Mouse (Mus musculus) limb, embryonic 14.5 days (tissue): ENCODE measurements around the gene Ppara. TPM values are rescaled to one million over a fixed set of nuclear protein-coding genes. Genes with fewer than 3 reads are reported as not detected.
A peak's percentile ranks its signal among the peaks of the same experiment; 100 is the strongest.

Experiments used
- ATAC-seq: fragments of 200-750 bp; cut with Nextera tagmentation; 2 replicates; pipeline ENCODE4 v1.8.0; 2017; ENCODE audit warnings: low read depth, moderate number of reproducible peaks, moderate TSS enrichment; ENCODE audit not compliant: low FRiP score
- DNase-seq: peaks from one replicate; pipeline ENCODE4 v3.0.0-alpha.2; 2015; ENCODE audit warnings: low spot score
- H3K27ac ChIP-seq: fragments of 300-500 bp; sonication (generic); replicated peaks from 2 replicates; pipeline ENCODE4 v1.5.1; 2014; ENCODE audit warnings: low read depth, mild to moderate bottlenecking, low read length, moderate library complexity, mixed read lengths
- H3K27me3 ChIP-seq: fragments of 300-500 bp; sonication (generic); 2 replicates; pipeline ENCODE4 v1.6.1; 2014; ENCODE audit warnings: low read length, mixed read lengths; ENCODE audit not compliant: control insufficient read depth, insufficient read depth
- H3K36me3 ChIP-seq: fragments of 300-500 bp; sonication (generic); 2 replicates; pipeline ENCODE4 v1.6.1; 2014; ENCODE audit warnings: mild to moderate bottlenecking, low read length, moderate library complexity, mixed read lengths; ENCODE audit not compliant: control insufficient read depth, insufficient read depth
- H3K4me1 ChIP-seq: fragments of 300-500 bp; sonication (generic); 2 replicates; pipeline ENCODE4 v1.6.1; 2014; ENCODE audit warnings: antibody characterized with exemption, low read length, mixed read lengths; ENCODE audit not compliant: control insufficient read depth, insufficient read depth
- H3K4me2 ChIP-seq: fragments of 300-500 bp; sonication (generic); replicated peaks from 2 replicates; pipeline ENCODE4 v1.6.1; 2014; ENCODE audit warnings: low read depth, mild to moderate bottlenecking, low read length, moderate library complexity; ENCODE audit not compliant: severe bottlenecking
- H3K4me3 ChIP-seq: fragments of 300-500 bp; sonication (generic); replicated peaks from 2 replicates; pipeline ENCODE4 v1.5.1; 2014; ENCODE audit warnings: low read length
- H3K9ac ChIP-seq: fragments of 300-500 bp; sonication (generic); 2 replicates; pipeline ENCODE4 v1.6.1; 2014; ENCODE audit warnings: mild to moderate bottlenecking, low read depth, low read length, moderate library complexity; ENCODE audit not compliant: severe bottlenecking
- H3K9me3 ChIP-seq: fragments of 300-500 bp; sonication (generic); 2 replicates; pipeline ENCODE4 v1.6.1; 2016; ENCODE audit warnings: low read length; ENCODE audit not compliant: control insufficient read depth
- POLR2A ChIP-seq: fragments of 200-500 bp; IDR thresholded peaks from 2 replicates; pipeline ENCODE4 v1.8.0; 2012; ENCODE audit warnings: inconsistent platforms, mild to moderate bottlenecking, moderate library complexity, borderline replicate concordance; ENCODE audit not compliant: insufficient read depth, insufficient read length; ENCODE audit errors: extremely low read depth
- WGBS: fragments of 180-500 bp; shearing (Covaris S2); extraction: QIAGEN DNeasy Blood & Tissue Kit; methylation state at CpG from one replicate; pipeline ENCODE4 v1.1.7; 2014; 5-methylcytosine and 5-hydroxymethylcytosine counted together
- polyA plus RNA-seq, 2 experiments: library from polyadenylated mRNA; depleted of rRNA in 1 of 2; stranded (reverse) in 1 of 2; unstranded in 1 of 2; fragments of >200 nt; fragmentation: Nextera tagmentation in 1 of 2; extraction: Ambion mirVana in 1 of 2; gene quantifications; 2 replicates each; pipeline versions ENCODE4 v1.2.1 to v1.2.3; 2012 to 2014

Gene Ppara
- polyA plus RNA-seq, 2 experiments = 0.84 to 2.8 TPM

GRCm38 (mm10) chr15:85735063-85735835 lies 466 bp downstream of the Ppara start:
- Histone ChIP-seq H3K9me3 (no peaks in the 10 kb centered on the region), H3K4me2 (peak overlapping the region; percentile 82), H3K36me3 (no peaks in the 10 kb centered on the region), H3K4me3 (peak overlapping the region; percentile 73), H3K4me1 (no peaks in the 10 kb centered on the region), H3K27ac (no peak overlapping the region), H3K27me3 (peaks cover 51% of the 10 kb centered on the region), H3K9ac (peak overlapping the region; percentile 60)
- TF ChIP-seq POLR2A = no peak
- ATAC-seq = peak; percentile 95
- under 1% methylated on average over 60 of the region's 78 CpGs for WGBS
- peak; percentile 74 for DNase-seq

DNA sequence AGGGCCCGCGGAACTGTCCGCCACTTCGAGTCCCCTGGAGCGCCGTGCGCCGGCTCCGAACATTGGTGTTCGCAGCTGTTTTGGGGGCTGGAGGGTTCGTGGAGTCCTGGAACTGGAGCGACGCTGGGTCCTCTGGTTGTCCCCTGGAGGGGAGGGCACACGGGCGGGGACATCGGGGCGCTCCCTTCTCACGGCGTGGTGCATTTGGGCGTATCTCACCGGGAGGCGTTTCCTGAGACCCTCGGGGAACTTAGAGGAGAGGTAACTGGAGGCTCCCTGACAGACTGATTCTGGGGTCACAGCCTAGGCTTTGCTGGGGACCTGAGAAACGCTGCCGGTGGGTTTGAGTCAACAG lies 1.0 kb downstream of the Ppara start:
- no peak for ATAC-seq
- no peaks in the 10 kb centered on the region for H3K4me1 ChIP-seq

DNA sequence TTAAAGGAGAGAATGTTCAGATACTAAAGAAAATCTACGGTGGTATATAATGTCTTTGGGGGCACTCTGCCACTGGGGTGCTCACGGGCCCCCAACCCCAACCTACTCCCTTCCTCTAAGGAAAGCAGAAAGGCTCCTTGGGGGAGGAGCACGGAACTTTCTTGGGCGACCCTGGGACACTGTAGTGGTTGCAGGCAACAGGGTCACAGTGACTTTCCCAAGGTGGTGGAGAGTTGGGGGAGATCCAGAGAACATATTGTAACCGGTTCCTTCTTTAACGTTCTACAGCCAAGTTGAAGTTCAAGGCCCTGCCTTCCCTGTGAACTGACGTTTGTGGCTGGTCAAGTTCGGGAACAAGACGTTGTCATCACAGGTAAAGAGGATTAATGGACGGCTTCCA lies 1.7 kb downstream of the Ppara start:
- DNase-seq = no peak
- TF ChIP-seq POLR2A = no peak

More for the DNA sequence above, 1.0 kb downstream of the Ppara start:
- TF ChIP-seq POLR2A = no peak
- peak overlapping the region; percentile 60 for H3K9ac ChIP-seq
- H3K9me3 ChIP-seq = no peaks in the 10 kb centered on the region
- peak overlapping the region; percentile 73 for H3K4me3 ChIP-seq
- H3K27me3 ChIP-seq = peaks cover 51% of the 10 kb centered on the region
- peak overlapping the region; percentile 82 for H3K4me2 ChIP-seq
- no peak for DNase-seq
- WGBS = under 1% methylated on average over 20 of the region's 25 CpGs
- H3K27ac ChIP-seq = no peak overlapping the region
- no peaks in the 10 kb centered on the region for H3K36me3 ChIP-seq

GRCm38 (mm10) chr15:85738416-85738815 lies 3.6 kb downstream of the Ppara start:
- WGBS = 74% methylated on average over 3 of the region's 3 CpGs

More for the DNA sequence above, 1.7 kb downstream of the Ppara start:
- H3K4me3 ChIP-seq = no peak overlapping the region; the same call in 1 of the 2 replicates
- peaks cover 51% of the 10 kb centered on the region for H3K27me3 ChIP-seq
- no peaks in the 10 kb centered on the region for H3K4me1 ChIP-seq
- no peaks in the 10 kb centered on the region for H3K36me3 ChIP-seq
- H3K9ac ChIP-seq = no peak overlapping the region; the same call in 1 of the 2 replicates
- ATAC-seq = no peak
- H3K4me2 ChIP-seq = no peak overlapping the region; the same call in 1 of the 2 replicates
- H3K9me3 ChIP-seq = no peaks in the 10 kb centered on the region
- H3K27ac ChIP-seq = no peak overlapping the region
- WGBS = 51% methylated on average over 10 of the region's 10 CpGs

GRCm38 (mm10) chr15:85738939-85739338 lies 4.2 kb downstream of the Ppara start:
- Histone ChIP-seq H3K4me1 (no peaks in the 10 kb centered on the region), H3K27me3 (peaks cover 33% of the 10 kb centered on the region), H3K27ac (no peak overlapping the region), H3K36me3 (no peaks in the 10 kb centered on the region), H3K4me2 (no peak overlapping the region), H3K9ac (no peak overlapping the region), H3K9me3 (no peaks in the 10 kb centered on the region), H3K4me3 (no peak overlapping the region)
- ATAC-seq (no peak), DNase-seq (no peak)
- 74% methylated on average over 5 of the region's 5 CpGs for WGBS
- no peak for TF ChIP-seq POLR2A

More at GRCm38 (mm10) chr15:85738416-85738815, 3.6 kb downstream of the Ppara start:
- no peaks in the 10 kb centered on the region for H3K9me3 ChIP-seq
- no peak overlapping the region for H3K4me2 ChIP-seq
- TF ChIP-seq POLR2A = no peak
- H3K4me3 ChIP-seq = no peak overlapping the region
- DNase-seq (no peak), ATAC-seq (no peak)
- no peak overlapping the region for H3K9ac ChIP-seq
- no peaks in the 10 kb centered on the region for H3K4me1 ChIP-seq
- H3K27me3 ChIP-seq = peaks cover 38% of the 10 kb centered on the region
- no peak overlapping the region for H3K27ac ChIP-seq
- no peaks in the 10 kb centered on the region for H3K36me3 ChIP-seq
